Mouse (Mus musculus) forebrain, embryonic 15.5 days (tissue): ENCODE data around the gene Kdm1a. TPM values are rescaled to one million over a fixed set of nuclear protein-coding genes. Genes with fewer than 3 reads are reported as not detected.

ENCODE experiments used
- ATAC-seq: fragments of 200-750 bp; cut with Nextera tagmentation; replicated peaks from 2 replicates; pipeline ENCODE4 v1.8.0; 2017; ENCODE audit warnings: mild to moderate bottlenecking, moderate TSS enrichment, moderate library complexity
- H3K27ac ChIP-seq: fragments of 300-500 bp; sonication (generic); replicated peaks from 2 replicates; pipeline ENCODE4 v1.5.1; 2015; ENCODE audit warnings: mild to moderate bottlenecking, inconsistent platforms
- H3K27me3 ChIP-seq: fragments of 300-500 bp; sonication (generic); 2 replicates; pipeline ENCODE4 v1.6.1; 2015; ENCODE audit warnings: inconsistent platforms
- H3K36me3 ChIP-seq: fragments of 300-500 bp; sonication (generic); 2 replicates; pipeline ENCODE4 v1.6.1; 2015; ENCODE audit warnings: mild to moderate bottlenecking, inconsistent platforms
- H3K4me1 ChIP-seq: fragments of 300-500 bp; sonication (generic); 2 replicates; pipeline ENCODE4 v1.6.1; 2015; ENCODE audit warnings: inconsistent platforms
- H3K4me2 ChIP-seq: fragments of 300-500 bp; sonication (generic); replicated peaks from 2 replicates; pipeline ENCODE4 v1.6.1; 2015; ENCODE audit warnings: mild to moderate bottlenecking, inconsistent platforms
- H3K4me3 ChIP-seq: fragments of 300-500 bp; sonication (generic); 2 replicates; pipeline ENCODE4 v1.5.1; 2015; ENCODE audit warnings: mild to moderate bottlenecking, inconsistent platforms
- H3K9ac ChIP-seq: fragments of 300-500 bp; sonication (generic); replicated peaks from 2 replicates; pipeline ENCODE4 v1.6.1; 2015; ENCODE audit warnings: mild to moderate bottlenecking, inconsistent platforms
- H3K9me3 ChIP-seq: fragments of 300-500 bp; sonication (generic); 2 replicates; pipeline ENCODE4 v1.6.1; 2016; ENCODE audit warnings: inconsistent platforms
- WGBS: fragments of 180-500 bp; shearing (Covaris S2); methylation state at CpG from one replicate; pipeline ENCODE4 v1.1.7; 2015; ENCODE audit warnings: mixed read lengths; 5-methylcytosine and 5-hydroxymethylcytosine counted together
- polyA plus RNA-seq: library from polyadenylated mRNA; unstranded; fragments of >200 nt; fragmentation: Nextera tagmentation; extraction: Ambion mirVana; gene quantifications from 2 replicates; pipeline ENCODE4 v1.2.1, GENCODE M21; 2015

Gene Kdm1a
- polyA plus RNA-seq, 1 experiment from 2014 or later, result 108 TPM

DNA sequence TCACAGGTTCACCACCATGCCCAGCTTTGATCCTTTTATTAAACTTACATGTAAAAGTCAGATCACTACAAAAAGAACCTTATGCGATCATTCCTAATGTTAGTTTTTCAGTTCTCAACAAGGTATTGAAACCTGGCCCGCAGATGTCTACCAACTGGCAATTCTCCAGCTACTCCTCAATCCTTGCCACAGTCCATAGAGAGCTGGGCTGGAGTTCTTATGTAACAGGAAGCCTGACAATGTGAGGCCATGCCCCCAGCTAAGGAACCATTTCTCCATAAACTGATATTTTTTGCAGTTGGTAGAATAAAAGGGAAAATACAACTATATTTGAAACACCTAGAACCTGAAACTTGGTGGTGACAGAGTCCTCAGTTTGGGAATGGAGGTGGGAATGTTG is 42.8 kb downstream of the Kdm1a start:
- no peaks in the 10 kb centered on the region for H3K9me3 ChIP-seq
- WGBS, result 94% methylated on average over 2 of the region's 2 CpGs
- no peak overlapping the region for H3K9ac ChIP-seq
- no peak overlapping the region for H3K4me2 ChIP-seq
- H3K27me3 ChIP-seq, result no peaks in the 10 kb centered on the region
- H3K4me3 ChIP-seq, result no peak overlapping the region
- peaks cover 72% of the 10 kb centered on the region for H3K36me3 ChIP-seq
- peaks cover 4% of the 10 kb centered on the region; the same call in 1 of the 2 replicates for H3K4me1 ChIP-seq
- ATAC-seq, result no peak
- H3K27ac ChIP-seq, result no peak overlapping the region

GRCm38 (mm10) chr4:136557638-136558037 is 44.9 kb downstream of the Kdm1a start:
- Histone ChIP-seq H3K27ac (no peak overlapping the region), H3K9ac (no peak overlapping the region), H3K4me3 (no peak overlapping the region), H3K4me2 (no peak overlapping the region), H3K9me3 (no peaks in the 10 kb centered on the region), H3K27me3 (no peaks in the 10 kb centered on the region), H3K36me3 (peaks cover 77% of the 10 kb centered on the region), H3K4me1 (peaks cover 2% of the 10 kb centered on the region; the same call in 1 of the 2 replicates)
- no peak for ATAC-seq
- WGBS, result 96% methylated on average over 2 of the region's 2 CpGs

DNA sequence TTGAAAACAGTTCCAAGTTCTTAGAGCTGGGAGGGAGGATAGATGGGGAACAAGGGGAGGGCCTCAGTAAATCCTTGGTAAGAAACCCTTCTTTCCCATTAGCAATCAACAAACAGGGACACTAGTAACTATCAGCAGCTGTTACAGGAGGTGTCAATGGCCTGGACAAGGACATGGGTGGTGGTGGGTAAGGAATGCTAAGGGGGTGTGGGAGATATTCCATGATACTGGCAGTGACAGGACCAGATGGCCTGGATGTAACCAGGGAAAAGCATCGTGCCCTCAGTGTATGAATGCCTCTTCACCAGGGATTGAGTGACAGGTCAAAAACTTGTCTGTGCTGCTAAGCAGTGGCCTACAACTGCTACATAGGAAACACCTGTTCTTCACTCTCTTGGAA is 49.4 kb downstream of the Kdm1a start:
- 69% methylated on average over 1 of the region's 1 CpGs for WGBS
- Histone ChIP-seq H3K4me1 (peaks cover 17% of the 10 kb centered on the region), H3K27ac (no peak overlapping the region), H3K36me3 (peaks cover 89% of the 10 kb centered on the region), H3K9ac (no peak overlapping the region), H3K9me3 (no peaks in the 10 kb centered on the region), H3K27me3 (no peaks in the 10 kb centered on the region), H3K4me2 (no peak overlapping the region), H3K4me3 (no peak overlapping the region)
- ATAC-seq, result no peak

DNA sequence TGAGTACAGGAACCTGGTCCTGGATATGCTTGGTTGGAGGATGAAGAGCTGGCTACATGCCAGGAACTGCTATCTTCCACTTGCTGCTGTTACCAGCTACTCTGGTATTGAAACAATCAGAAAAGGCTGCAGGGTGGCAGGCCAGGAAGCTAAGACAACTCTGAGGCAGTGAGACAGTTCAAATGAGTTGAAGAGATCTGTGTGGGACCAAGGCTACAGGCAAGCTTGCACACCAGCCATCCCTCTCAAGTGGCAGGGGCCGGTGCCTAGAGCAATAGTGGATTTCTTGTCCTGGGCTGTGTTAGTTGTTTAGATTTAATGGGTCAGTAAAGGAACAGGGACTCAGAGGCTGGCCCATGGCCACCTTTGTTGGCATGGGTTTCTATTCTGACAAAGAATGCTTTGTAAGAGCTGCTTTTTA is 54.1 kb downstream of the Kdm1a start:
- Histone ChIP-seq H3K4me3 (no peak overlapping the region), H3K4me1 (peaks cover 27% of the 10 kb centered on the region), H3K27me3 (no peaks in the 10 kb centered on the region), H3K36me3 (peaks cover 84% of the 10 kb centered on the region), H3K9me3 (no peaks in the 10 kb centered on the region), H3K9ac (no peak overlapping the region), H3K27ac (peak overlapping the region; percentile 70), H3K4me2 (no peak overlapping the region)
- ATAC-seq, result 0 out of 2 replicates have a peak, but pooled peaks have one; percentile 41
- 12% methylated on average over 1 of the region's 1 CpGs for WGBS

GRCm38 (mm10) chr4:136547721-136548120 is 54.8 kb downstream of the Kdm1a start:
- Histone ChIP-seq H3K27ac (peak overlapping the region; percentile 70), H3K27me3 (no peaks in the 10 kb centered on the region), H3K9me3 (no peaks in the 10 kb centered on the region), H3K9ac (no peak overlapping the region), H3K4me2 (no peak overlapping the region), H3K4me1 (peaks cover 27% of the 10 kb centered on the region), H3K4me3 (no peak overlapping the region), H3K36me3 (peaks cover 84% of the 10 kb centered on the region)
- 59% methylated on average over 1 of the region's 1 CpGs for whole genome bisulfite sequencing
- ATAC-seq, result no peak

- H3K4me2 ChIP-seq, result no peak overlapping the region
- H3K4me1 ChIP-seq, result peaks cover 27% of the 10 kb centered on the region
- H3K36me3 ChIP-seq, result peaks cover 85% of the 10 kb centered on the region
- ATAC-seq, result no peak
- H3K4me3 ChIP-seq, result no peak overlapping the region
- 71% methylated on average over 3 of the region's 3 CpGs for WGBS
- H3K27ac ChIP-seq, result no peak overlapping the region
- H3K9ac ChIP-seq, result no peak overlapping the region
- H3K9me3 ChIP-seq, result no peaks in the 10 kb centered on the region
- no peaks in the 10 kb centered on the region for H3K27me3 ChIP-seq
Measured at GRCm38 (mm10) chr4:136546279-136547045, 56.1 kb downstream of the Kdm1a start.

DNA sequence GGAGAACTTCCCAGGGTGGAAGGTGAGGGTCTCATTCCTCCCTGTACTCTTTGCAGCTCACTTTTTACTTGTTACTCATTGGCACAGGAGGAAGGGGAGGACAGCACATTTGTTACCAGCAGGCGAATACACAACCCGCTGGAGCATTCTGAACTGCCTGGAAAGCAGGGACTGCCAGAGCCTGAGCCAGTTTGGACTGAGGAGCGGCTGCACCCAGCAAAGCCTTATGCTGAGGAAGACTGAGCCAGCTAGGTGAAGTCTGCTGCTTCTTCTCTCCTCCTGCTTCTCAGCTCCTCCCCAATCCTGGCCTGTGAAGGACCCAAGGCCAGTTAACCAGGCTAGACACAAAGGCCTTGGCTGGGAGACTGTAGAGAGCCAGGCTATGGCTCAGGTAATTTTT is 57.4 kb downstream of the Kdm1a start:
- peaks cover 81% of the 10 kb centered on the region for H3K36me3 ChIP-seq
- ATAC-seq, result no peak
- H3K4me3 ChIP-seq, result no peak overlapping the region
- no peaks in the 10 kb centered on the region for H3K9me3 ChIP-seq
- no peak overlapping the region for H3K4me2 ChIP-seq
- WGBS, result 80% methylated on average over 3 of the region's 3 CpGs
- peak overlapping the region; percentile 23; the same call in 1 of the 2 replicates for H3K27ac ChIP-seq
- H3K4me1 ChIP-seq, result peaks cover 27% of the 10 kb centered on the region
- no peak overlapping the region for H3K9ac ChIP-seq
- no peaks in the 10 kb centered on the region for H3K27me3 ChIP-seq

GRCm38 (mm10) chr4:136526412-136526811 is 76.1 kb downstream of the Kdm1a start:
- Histone ChIP-seq H3K36me3 (no peaks in the 10 kb centered on the region), H3K4me1 (0 out of 2 replicates have a peak, but pooled peaks cover 2% of the 10 kb centered on the region), H3K9me3 (no peaks in the 10 kb centered on the region), H3K27me3 (no peaks in the 10 kb centered on the region), H3K27ac (no peak overlapping the region), H3K9ac (no peak overlapping the region), H3K4me2 (no peak overlapping the region), H3K4me3 (no peak overlapping the region)
- ATAC-seq, result 0 out of 2 replicates have a peak, but pooled peaks have one; percentile 35
- whole genome bisulfite sequencing, result 18% methylated on average over 4 of the region's 4 CpGs

DNA sequence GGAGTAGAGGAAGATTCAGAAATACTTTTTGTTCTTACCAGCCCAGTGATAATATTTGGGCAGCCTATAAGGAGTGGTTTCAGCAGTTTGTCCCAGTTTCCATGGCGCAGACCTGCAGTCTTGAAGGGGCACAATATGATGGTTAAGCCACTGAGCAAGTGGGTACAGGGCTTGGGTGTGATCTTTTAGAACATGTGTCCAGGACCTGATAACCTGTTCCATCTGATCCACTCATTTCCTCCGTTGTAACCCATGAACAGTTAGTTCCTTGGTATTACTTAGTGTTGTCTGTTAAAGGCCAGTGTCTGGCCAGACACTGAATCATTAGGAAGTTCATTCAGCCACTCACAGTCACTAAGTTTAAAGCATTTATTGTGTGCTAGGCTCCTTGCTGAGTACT is 78.2 kb downstream of the Kdm1a start:
- 81% methylated on average over 2 of the region's 2 CpGs for WGBS
- H3K27me3 ChIP-seq, result no peaks in the 10 kb centered on the region
- H3K9ac ChIP-seq, result no peak overlapping the region
- no peak overlapping the region for H3K4me3 ChIP-seq
- H3K27ac ChIP-seq, result no peak overlapping the region
- H3K36me3 ChIP-seq, result no peaks in the 10 kb centered on the region
- no peak for ATAC-seq
- 0 out of 2 replicates have a peak, but pooled peaks cover 2% of the 10 kb centered on the region for H3K4me1 ChIP-seq
- no peaks in the 10 kb centered on the region for H3K9me3 ChIP-seq
- no peak overlapping the region for H3K4me2 ChIP-seq

- no peaks in the 10 kb centered on the region for H3K36me3 ChIP-seq
- 0 out of 2 replicates have a peak, but pooled peaks cover 2% of the 10 kb centered on the region for H3K4me1 ChIP-seq
- 55% methylated on average over 5 of the region's 5 CpGs for WGBS
- no peak overlapping the region for H3K4me3 ChIP-seq
- H3K4me2 ChIP-seq, result no peak overlapping the region
- no peaks in the 10 kb centered on the region for H3K9me3 ChIP-seq
- no peak overlapping the region for H3K27ac ChIP-seq
- no peak overlapping the region for H3K9ac ChIP-seq
- no peaks in the 10 kb centered on the region for H3K27me3 ChIP-seq
- ATAC-seq, result no peak
Measured at GRCm38 (mm10) chr4:136521898-136522297, 80.6 kb downstream of the Kdm1a start.

- H3K36me3 ChIP-seq, result no peaks in the 10 kb centered on the region
- ATAC-seq, result no peak
- no peaks in the 10 kb centered on the region for H3K27me3 ChIP-seq
- no peak overlapping the region for H3K27ac ChIP-seq
- H3K4me3 ChIP-seq, result no peak overlapping the region
- H3K4me1 ChIP-seq, result no peaks in the 10 kb centered on the region
- H3K4me2 ChIP-seq, result no peak overlapping the region
- H3K9ac ChIP-seq, result no peak overlapping the region
- no peaks in the 10 kb centered on the region for H3K9me3 ChIP-seq
Measured at GRCm38 (mm10) chr4:136519866-136520265, 82.7 kb downstream of the Kdm1a start.

DNA sequence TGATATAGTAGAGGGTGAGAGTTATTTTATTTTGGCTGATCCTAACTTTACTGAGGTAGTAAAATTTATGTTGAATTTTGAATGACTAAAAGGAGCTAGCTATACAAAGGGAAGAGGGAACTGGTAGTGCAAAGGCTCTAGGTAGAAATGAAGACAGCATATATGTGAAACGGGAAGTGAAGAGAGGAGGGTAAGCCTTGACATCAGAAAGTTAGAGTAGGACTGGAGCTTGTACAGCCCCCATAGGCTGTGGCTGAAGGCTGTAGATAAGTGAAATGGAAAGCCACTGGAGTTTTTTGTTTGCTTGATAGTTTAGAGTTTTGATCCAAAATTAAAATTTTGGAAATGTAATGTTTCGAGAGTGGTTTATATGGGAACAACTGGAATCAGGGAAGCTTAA is 83.9 kb downstream of the Kdm1a start:
- Histone ChIP-seq H3K4me3 (no peak overlapping the region), H3K9me3 (no peaks in the 10 kb centered on the region), H3K9ac (no peak overlapping the region), H3K27ac (no peak overlapping the region), H3K27me3 (no peaks in the 10 kb centered on the region), H3K36me3 (no peaks in the 10 kb centered on the region), H3K4me1 (no peaks in the 10 kb centered on the region), H3K4me2 (no peak overlapping the region)
- 92% methylated on average over 2 of the region's 2 CpGs for WGBS
- ATAC-seq, result no peak

GRCm38 (mm10) chr4:136518141-136518540 is 84.4 kb downstream of the Kdm1a start:
- Histone ChIP-seq H3K9me3 (no peaks in the 10 kb centered on the region), H3K9ac (no peak overlapping the region), H3K36me3 (no peaks in the 10 kb centered on the region), H3K4me2 (no peak overlapping the region), H3K4me3 (no peak overlapping the region), H3K27ac (no peak overlapping the region), H3K27me3 (no peaks in the 10 kb centered on the region), H3K4me1 (no peaks in the 10 kb centered on the region)
- ATAC-seq, result no peak
- 86% methylated on average over 2 of the region's 2 CpGs for WGBS
